Mouse (Mus musculus) hindbrain, embryonic 15.5 days (tissue): Measurements from ENCODE around the gene Gm340. TPM values are rescaled to one million over a fixed set of nuclear protein-coding genes. Genes with fewer than 3 reads are reported as not detected.

Source experiments
- ATAC-seq: fragments of 200-750 bp; cut with Nextera tagmentation; 2 replicates; pipeline ENCODE4 v1.8.0; 2017; ENCODE audit warnings: low read depth, moderate number of reproducible peaks, moderate TSS enrichment; ENCODE audit not compliant: low FRiP score
- H3K27ac ChIP-seq: fragments of 300-500 bp; sonication (generic); replicated peaks from 2 replicates; pipeline ENCODE4 v1.5.1; 2015; ENCODE audit warnings: mild to moderate bottlenecking, inconsistent platforms
- H3K27me3 ChIP-seq: fragments of 300-500 bp; sonication (generic); 2 replicates; pipeline ENCODE4 v1.6.1; 2015; ENCODE audit warnings: control low read depth, inconsistent platforms
- H3K36me3 ChIP-seq: fragments of 300-500 bp; sonication (generic); 2 replicates; pipeline ENCODE4 v1.6.1; 2015; ENCODE audit warnings: control low read depth, inconsistent platforms
- H3K4me1 ChIP-seq: fragments of 300-500 bp; sonication (generic); replicated peaks from 2 replicates; pipeline ENCODE4 v1.6.1; 2015; ENCODE audit warnings: control low read depth, inconsistent platforms
- H3K4me2 ChIP-seq: fragments of 300-500 bp; sonication (generic); 2 replicates; pipeline ENCODE4 v1.6.1; 2015; ENCODE audit warnings: moderate library complexity, mild to moderate bottlenecking, inconsistent platforms
- H3K4me3 ChIP-seq: fragments of 300-500 bp; sonication (generic); 2 replicates; pipeline ENCODE4 v1.5.1; 2015; ENCODE audit warnings: mild to moderate bottlenecking, inconsistent platforms
- H3K9ac ChIP-seq: fragments of 300-500 bp; sonication (generic); 2 replicates; pipeline ENCODE4 v1.6.1; 2015; ENCODE audit warnings: inconsistent platforms
- H3K9me3 ChIP-seq: fragments of 300-500 bp; sonication (generic); 2 replicates; pipeline ENCODE4 v1.6.1; 2016; ENCODE audit warnings: control low read depth, inconsistent platforms
- WGBS: fragments of 180-500 bp; shearing (Covaris S2); methylation state at CpG from one replicate; pipeline ENCODE4 v1.1.7; 2015; 5-methylcytosine and 5-hydroxymethylcytosine counted together
- polyA plus RNA-seq: library from polyadenylated mRNA; unstranded; fragments of >200 nt; fragmentation: Nextera tagmentation; extraction: Ambion mirVana; gene quantifications from 2 replicates; pipeline ENCODE4 v1.2.1, GENCODE M21; 2015

The Gm340 gene
- polyA plus RNA-seq, 1 experiment from 2014 or later: 2.4 TPM

DNA sequence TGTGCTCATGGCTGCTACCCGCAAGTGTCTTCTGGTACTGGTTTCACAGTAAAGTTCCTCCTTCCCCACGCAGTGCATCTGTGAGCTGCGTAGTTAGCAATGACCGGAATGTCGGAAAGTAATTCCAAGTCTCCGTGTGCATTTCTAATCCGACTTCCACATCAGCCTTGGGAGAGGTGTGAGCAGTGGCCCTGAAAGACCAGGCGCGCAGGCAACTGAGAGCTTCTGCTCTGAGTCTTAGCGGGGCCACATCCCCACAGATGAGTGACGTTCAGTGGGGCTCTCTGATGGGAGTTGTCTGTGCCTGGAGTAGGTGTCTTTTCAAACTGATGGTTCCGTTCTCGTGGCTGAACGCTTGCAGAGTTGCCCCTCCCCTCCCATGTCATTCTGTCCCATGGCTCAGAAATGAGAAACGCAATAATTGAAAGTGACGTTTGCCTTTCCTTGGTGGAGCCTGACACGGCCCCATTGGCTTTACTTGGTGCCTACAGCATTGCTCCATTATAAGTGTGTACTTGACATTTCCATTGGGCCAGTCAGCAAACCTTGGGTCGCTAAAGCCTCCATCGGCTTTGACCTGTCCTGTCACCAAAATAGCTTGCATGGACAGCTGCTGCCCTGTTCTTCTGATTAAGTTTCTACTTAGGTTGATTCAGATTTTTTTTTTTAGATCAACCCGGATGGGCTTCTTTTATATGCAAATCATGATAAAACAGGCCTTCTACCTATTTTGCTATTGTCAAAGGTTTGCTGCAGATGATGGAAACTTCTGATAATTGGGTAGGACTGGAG is 5.5 kb downstream of the Gm340 start:
- peaks cover 22% of the 10 kb centered on the region for H3K36me3 ChIP-seq

DNA sequence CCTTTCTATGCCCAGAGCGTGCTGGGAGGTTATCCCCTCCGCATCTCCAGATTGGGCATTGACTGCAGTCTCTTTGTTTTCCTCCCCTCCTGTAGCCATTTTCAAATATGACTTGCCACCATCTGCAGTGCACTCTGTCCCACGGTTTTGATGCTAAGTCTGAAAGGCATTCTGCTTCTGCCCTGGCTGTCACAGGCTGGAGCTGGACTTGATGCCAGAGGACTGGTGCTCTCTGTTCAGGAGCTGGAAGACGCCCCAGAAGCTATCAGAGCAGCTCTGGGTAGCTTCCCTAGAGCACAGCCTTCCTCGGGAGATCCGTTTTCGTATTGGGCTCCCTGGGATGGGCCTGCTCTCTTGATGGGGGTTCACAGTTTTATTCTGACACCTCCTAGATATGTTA is 6.9 kb downstream of the Gm340 start:
- no peak overlapping the region for H3K4me2 ChIP-seq
- no peak overlapping the region for H3K27ac ChIP-seq
- peaks cover 11% of the 10 kb centered on the region for H3K36me3 ChIP-seq
- H3K4me1 ChIP-seq: peaks cover 11% of the 10 kb centered on the region
- no peak for ATAC-seq
- H3K4me3 ChIP-seq: no peak overlapping the region
- H3K27me3 ChIP-seq: no peaks in the 10 kb centered on the region
- 82% methylated on average over 7 of the region's 7 CpGs for WGBS
- no peaks in the 10 kb centered on the region for H3K9me3 ChIP-seq
- no peak overlapping the region for H3K9ac ChIP-seq

More for the DNA sequence above, 5.5 kb downstream of the Gm340 start:
- ATAC-seq: no peak
- Histone ChIP-seq H3K4me2 (no peak overlapping the region), H3K9me3 (no peaks in the 10 kb centered on the region), H3K27me3 (no peaks in the 10 kb centered on the region), H3K9ac (no peak overlapping the region), H3K4me3 (no peak overlapping the region), H3K4me1 (peaks cover 11% of the 10 kb centered on the region), H3K27ac (no peak overlapping the region)
- 85% methylated on average over 20 of the region's 20 CpGs for WGBS

DNA sequence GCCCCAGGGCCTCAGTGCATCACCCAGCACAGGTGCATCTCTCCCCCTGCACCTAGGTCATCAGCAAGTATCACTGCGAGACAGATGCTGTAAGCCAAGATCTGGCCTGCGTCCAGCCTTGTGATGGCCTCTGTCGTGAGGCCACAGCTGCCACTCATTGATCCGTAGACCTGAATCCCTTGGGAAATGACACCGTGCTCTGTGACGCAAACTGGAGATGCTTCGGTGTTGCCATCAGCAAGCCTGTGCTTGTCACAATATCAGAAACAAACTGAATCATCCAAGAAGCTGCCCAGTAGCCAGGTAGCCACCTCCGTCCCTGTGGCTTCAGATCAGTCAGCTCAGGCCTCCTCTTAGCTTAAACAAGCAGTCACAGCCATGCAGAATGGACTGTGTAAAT is 7.5 kb downstream of the Gm340 start:
- Histone ChIP-seq H3K27me3 (no peaks in the 10 kb centered on the region), H3K36me3 (peaks cover 7% of the 10 kb centered on the region), H3K4me1 (peaks cover 11% of the 10 kb centered on the region), H3K4me2 (no peak overlapping the region), H3K27ac (no peak overlapping the region), H3K9me3 (no peaks in the 10 kb centered on the region), H3K4me3 (no peak overlapping the region), H3K9ac (no peak overlapping the region)
- ATAC-seq: no peak
- 60% methylated on average over 8 of the region's 8 CpGs for WGBS

DNA sequence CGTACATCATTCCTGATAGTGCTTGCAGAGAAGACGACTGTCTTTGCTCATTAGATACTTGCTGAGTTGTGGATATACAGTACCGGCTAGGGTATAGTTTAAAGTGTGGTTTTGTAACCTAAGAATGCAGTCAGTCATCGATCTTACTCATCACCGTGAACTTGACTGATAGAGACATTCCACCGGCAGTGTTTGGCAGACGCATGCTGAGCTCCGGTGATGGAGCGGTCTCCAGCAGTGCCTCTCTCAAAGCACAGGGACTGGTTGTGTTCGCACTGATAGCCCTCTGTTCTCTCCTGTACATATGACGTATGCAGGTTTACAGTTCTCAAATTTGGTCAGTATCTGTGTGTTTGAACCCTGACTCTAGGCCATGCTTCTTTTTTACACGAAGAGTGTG is 9.6 kb downstream of the Gm340 start:
- peak; percentile 59; the same call in 1 of the 2 replicates for ATAC-seq
- no peak overlapping the region for H3K9ac ChIP-seq
- H3K4me3 ChIP-seq: no peak overlapping the region
- 56% methylated on average over 12 of the region's 12 CpGs for WGBS
- H3K4me1 ChIP-seq: peaks cover 11% of the 10 kb centered on the region
- H3K4me2 ChIP-seq: no peak overlapping the region
- no peaks in the 10 kb centered on the region for H3K36me3 ChIP-seq
- no peaks in the 10 kb centered on the region for H3K9me3 ChIP-seq
- H3K27ac ChIP-seq: no peak overlapping the region
- H3K27me3 ChIP-seq: no peaks in the 10 kb centered on the region

DNA sequence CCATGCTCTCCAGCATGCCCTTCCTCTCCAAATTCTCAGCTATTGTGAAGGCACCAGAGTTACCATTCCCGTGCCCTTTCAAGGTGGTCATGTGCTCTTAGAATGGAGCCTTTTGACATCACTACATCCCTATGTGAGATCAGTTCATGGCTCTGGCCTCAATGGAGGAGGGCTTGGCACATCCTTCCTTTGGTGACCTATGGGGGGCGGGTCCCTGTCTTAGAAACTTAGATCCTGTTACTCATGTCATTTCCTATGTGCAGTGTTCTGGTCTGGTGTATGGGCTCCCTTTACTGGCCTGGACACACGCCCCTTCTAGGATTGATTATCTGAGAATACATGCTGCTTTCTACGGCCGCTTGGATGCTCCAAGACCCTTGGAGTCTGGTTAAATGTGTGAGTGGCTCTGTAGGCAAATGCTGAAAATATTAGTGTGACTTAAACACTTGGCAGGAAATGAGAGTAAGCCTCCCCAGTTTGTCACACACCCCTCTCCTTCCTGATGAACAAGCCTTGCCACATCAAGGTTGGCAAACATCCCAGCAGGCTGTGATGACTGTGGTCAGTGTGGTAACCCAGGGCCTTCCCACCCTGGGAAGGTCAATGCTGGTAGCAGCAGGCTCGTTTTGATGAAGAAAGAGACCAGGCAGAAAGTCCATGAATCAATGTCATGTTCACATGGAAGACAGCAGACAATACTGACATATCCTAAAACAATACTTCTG is 15.2 kb downstream of the Gm340 start:
- H3K4me1 ChIP-seq: no peaks in the 10 kb centered on the region
- no peak overlapping the region for H3K9ac ChIP-seq
- H3K27ac ChIP-seq: no peak overlapping the region
- ATAC-seq: no peak
- H3K4me3 ChIP-seq: no peak overlapping the region
- 75% methylated on average over 6 of the region's 6 CpGs for WGBS
- H3K36me3 ChIP-seq: no peaks in the 10 kb centered on the region
- no peaks in the 10 kb centered on the region for H3K9me3 ChIP-seq
- no peaks in the 10 kb centered on the region for H3K27me3 ChIP-seq
- no peak overlapping the region for H3K4me2 ChIP-seq

DNA sequence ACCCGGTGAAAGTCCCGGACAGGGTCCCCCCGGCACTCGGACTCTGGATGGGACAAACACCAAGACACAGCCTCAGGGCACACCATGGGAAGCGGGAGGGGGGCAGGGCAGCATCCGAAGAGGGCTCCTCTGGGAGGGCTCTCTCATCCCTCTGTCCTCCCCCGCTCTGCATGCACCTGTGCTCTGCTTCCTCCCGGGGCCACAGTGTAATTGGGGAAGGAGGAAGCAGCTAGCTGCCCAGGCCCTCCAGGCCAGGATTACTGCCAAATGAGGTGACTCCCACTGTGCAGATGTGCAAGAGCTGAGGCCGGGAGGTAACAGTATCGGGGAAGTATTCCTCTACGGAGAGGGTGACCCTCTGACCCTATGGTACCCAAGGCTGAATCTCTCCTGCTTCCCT is 18.5 kb downstream of the Gm340 start:
- no peaks in the 10 kb centered on the region for H3K27me3 ChIP-seq
- H3K27ac ChIP-seq: no peak overlapping the region
- WGBS: 57% methylated on average over 11 of the region's 11 CpGs
- ATAC-seq: no peak
- no peak overlapping the region for H3K9ac ChIP-seq
- no peak overlapping the region for H3K4me2 ChIP-seq
- H3K4me1 ChIP-seq: no peaks in the 10 kb centered on the region
- H3K36me3 ChIP-seq: 0 out of 2 replicates have a peak, but pooled peaks cover 4% of the 10 kb centered on the region
- H3K4me3 ChIP-seq: no peak overlapping the region
- H3K9me3 ChIP-seq: no peaks in the 10 kb centered on the region

DNA sequence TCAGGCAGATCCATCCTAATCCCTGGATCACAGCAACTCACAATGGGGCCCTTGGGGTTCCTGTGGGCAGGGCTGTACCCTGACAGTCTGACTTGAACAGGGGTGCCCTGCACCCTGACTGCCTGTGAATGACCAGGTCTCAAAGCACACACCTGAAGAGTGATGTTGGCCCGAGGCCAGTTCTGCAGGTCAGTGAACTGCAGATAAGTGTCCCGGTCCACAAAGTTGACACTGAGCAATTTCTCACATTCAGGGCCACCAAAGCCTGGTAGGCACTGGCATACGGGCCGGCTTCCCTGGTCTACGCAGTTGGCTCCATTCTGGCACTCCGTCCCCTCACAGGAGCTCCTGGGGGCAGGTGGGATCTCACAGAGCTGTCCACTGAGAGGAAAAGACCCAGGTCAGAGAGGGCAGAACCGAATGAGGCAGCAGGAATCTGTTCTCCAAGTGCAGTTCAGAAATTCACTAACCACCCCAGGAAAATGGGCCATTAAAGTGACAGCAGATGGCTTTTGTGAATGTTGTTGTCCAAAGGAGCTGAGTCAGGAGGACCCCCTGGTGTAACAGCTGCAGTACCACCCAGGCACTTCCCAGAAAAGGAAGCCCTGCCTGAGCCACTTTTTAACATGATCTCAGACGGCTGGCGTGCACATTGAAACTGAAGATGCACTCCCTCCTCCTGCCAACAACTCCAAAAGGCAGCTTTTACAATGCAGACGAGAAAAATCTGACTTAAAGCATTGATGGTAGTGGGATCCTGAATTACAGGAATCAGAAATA is 24.2 kb downstream of the Gm340 start:
- Histone ChIP-seq H3K4me2 (no peak overlapping the region), H3K9me3 (no peaks in the 10 kb centered on the region), H3K27me3 (no peaks in the 10 kb centered on the region), H3K4me1 (no peaks in the 10 kb centered on the region), H3K9ac (no peak overlapping the region), H3K27ac (no peak overlapping the region), H3K4me3 (no peak overlapping the region), H3K36me3 (0 out of 2 replicates have a peak, but pooled peaks cover 6% of the 10 kb centered on the region)
- whole genome bisulfite sequencing: 75% methylated on average over 10 of the region's 10 CpGs
- no peak for ATAC-seq

DNA sequence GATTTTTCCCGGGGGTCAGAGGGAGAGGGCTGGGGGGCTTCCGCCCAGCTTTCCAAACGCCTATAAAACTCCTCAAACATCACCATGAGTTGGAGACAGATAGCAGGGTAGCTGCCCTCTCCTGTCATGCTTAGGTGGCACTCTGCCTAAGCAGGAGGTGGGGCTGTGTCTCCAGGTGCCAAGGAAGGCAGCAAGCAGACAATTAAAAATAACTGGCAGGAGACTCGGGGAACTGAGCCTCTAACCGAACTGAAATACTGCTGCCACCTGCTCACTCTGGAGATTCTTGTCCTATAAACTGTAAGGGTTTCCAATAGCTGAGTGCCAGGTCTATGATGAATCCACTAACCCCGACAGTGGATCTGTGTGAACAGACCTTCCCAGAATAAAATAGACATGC is 29.5 kb downstream of the Gm340 start:
- Histone ChIP-seq H3K36me3 (0 out of 2 replicates have a peak, but pooled peaks cover 3% of the 10 kb centered on the region), H3K4me3 (no peak overlapping the region), H3K27me3 (no peaks in the 10 kb centered on the region), H3K4me2 (no peak overlapping the region), H3K9ac (no peak overlapping the region), H3K4me1 (peaks cover 41% of the 10 kb centered on the region), H3K9me3 (no peaks in the 10 kb centered on the region), H3K27ac (no peak overlapping the region)
- WGBS: 66% methylated on average over 6 of the region's 6 CpGs
- no peak for ATAC-seq

DNA sequence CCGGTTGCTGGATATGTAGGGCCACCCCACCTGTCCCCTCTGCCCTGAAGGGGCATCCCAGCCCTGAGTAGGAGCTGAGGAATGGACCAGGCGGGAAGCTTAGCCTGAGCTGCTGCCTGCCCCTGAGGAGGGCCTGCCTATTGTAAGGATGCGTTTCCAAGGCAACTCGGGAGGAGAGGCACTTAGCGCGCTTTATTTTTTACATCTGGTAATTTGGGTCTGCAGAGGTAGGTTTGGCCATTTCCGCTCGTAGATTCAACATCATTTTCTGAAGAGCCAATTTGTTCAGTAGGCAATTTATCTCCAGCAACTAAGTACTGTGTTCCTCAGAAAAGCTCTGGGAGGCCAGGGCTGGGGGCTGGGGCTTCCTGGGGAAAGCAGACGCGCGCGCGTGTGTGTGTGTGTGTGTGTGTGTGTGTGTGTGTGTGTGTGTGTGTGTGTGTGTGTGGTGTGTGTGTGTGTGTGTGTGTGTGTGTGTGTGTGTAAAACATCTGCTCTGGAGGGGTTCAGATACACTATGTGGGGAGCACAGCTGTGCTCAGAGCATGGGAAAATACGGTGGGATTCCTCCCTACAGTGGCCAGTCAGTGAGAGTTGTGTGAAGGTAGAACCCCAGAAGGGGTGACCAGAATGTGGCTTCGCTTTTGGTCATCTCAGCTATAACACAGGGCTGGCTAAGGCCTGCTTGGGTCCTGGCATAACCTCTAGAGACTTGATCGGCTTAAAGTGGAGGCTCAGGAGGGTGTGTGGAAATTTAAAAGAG is 31.3 kb downstream of the Gm340 start:
- 0 out of 2 replicates have a peak, but pooled peaks cover 3% of the 10 kb centered on the region for H3K36me3 ChIP-seq
- H3K9ac ChIP-seq: no peak overlapping the region
- H3K9me3 ChIP-seq: no peaks in the 10 kb centered on the region
- WGBS: 26% methylated on average over 16 of the region's 16 CpGs
- peak overlapping the region; percentile 28 for H3K4me2 ChIP-seq
- H3K4me3 ChIP-seq: no peak overlapping the region
- H3K4me1 ChIP-seq: peaks cover 50% of the 10 kb centered on the region
- ATAC-seq: peak; percentile 51; the same call in 1 of the 2 replicates
- no peaks in the 10 kb centered on the region for H3K27me3 ChIP-seq
- H3K27ac ChIP-seq: peak overlapping the region; percentile 64

DNA sequence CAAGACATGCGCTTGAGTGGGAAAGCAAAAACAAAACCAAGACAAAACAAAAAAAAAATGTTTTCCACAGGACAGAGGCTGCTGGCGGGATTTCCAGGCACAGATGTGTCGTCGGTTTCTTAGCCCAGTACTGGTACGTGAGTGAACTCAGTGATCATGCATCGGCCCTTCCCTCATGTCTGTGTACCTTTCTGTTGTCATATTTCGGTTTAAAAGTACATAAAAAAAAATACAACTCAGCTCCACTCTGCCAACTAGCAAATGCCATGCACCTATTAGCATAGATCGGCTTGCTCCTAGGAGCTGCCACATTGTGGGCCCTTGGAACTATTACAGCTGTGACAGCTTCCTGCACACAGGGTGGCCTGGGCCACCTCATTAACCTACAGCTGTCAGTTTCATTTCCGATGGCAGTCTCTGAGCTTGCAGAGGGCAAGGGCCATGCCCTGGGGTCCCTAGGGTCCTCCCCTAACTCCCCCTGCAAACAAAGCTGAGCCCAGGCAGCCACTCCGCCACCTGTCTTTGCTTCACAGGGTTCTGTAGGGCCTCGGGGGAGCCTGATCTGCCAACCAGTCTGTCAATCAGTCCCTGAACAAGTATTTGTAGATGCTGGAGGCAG is 33.5 kb downstream of the Gm340 start:
- no peaks in the 10 kb centered on the region for H3K9me3 ChIP-seq
- H3K4me2 ChIP-seq: no peak overlapping the region
- peaks cover 60% of the 10 kb centered on the region for H3K4me1 ChIP-seq
- no peak overlapping the region for H3K4me3 ChIP-seq
- no peaks in the 10 kb centered on the region for H3K27me3 ChIP-seq
- no peak overlapping the region for H3K9ac ChIP-seq
- 0 out of 2 replicates have a peak, but pooled peaks cover 1% of the 10 kb centered on the region for H3K36me3 ChIP-seq
- H3K27ac ChIP-seq: no peak overlapping the region
- 0 out of 2 replicates have a peak, but pooled peaks have one; percentile 10 for ATAC-seq
- 51% methylated on average over 11 of the region's 11 CpGs for WGBS

DNA sequence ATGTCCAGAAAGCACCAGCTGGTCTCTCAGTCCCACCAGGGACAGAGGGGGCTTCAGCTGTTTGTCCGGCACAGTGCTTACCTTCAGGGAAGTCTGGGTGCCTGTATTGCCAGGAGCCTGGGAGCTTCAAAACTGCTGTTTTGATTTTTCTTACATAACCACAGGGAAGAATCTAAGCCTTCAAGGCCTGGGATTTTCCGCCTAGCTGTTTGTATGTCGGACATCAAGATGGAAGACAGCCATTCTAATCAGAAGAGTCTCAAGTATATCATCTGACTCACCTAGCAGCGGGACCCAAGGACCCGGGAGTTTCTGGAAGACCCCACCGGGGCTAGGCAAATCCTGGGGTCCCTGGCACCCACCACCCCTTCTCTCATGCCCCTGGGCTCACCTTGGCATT is 34.1 kb downstream of the Gm340 start:
- 77% methylated on average over 6 of the region's 6 CpGs for WGBS
- Histone ChIP-seq H3K36me3 (no peaks in the 10 kb centered on the region), H3K9ac (no peak overlapping the region), H3K9me3 (no peaks in the 10 kb centered on the region), H3K4me3 (no peak overlapping the region), H3K4me1 (peaks cover 60% of the 10 kb centered on the region), H3K27ac (no peak overlapping the region), H3K27me3 (no peaks in the 10 kb centered on the region), H3K4me2 (no peak overlapping the region)
- no peak for ATAC-seq
